Mouse (Mus musculus) liver, adult 2 months (tissue): Measurements from ENCODE around the gene Serpinb6a.

Source experiments
- CTCF ChIP-seq: fragments of 200-500 bp; IDR thresholded peaks from 2 replicates; pipeline ENCODE4 v1.5.1; 2011; ENCODE audit warnings: low read depth, low read length, control low read depth
- POLR2A ChIP-seq: fragments of 200-500 bp; IDR thresholded peaks from 2 replicates; pipeline ENCODE4 v1.6.1; 2011; ENCODE audit warnings: low read length, control low read depth; ENCODE audit not compliant: insufficient read depth; ENCODE audit errors: extremely low read depth

- no peak for TF ChIP-seq CTCF
- TF ChIP-seq POLR2A: no peak
These were observed 464 bp upstream of the Serpinb6a start for GRCm38 (mm10) chr13:34003058-34003457.
